Mouse (Mus musculus) forebrain, embryonic 15.5 days (tissue): ENCODE data around the gene Gars. TPM values are rescaled to one million over a fixed set of nuclear protein-coding genes. Genes with fewer than 3 reads are reported as not detected.
A peak's percentile ranks its signal among the peaks of the same experiment; 100 is the strongest.

ENCODE experiments used
- ATAC-seq: fragments of 200-750 bp; cut with Nextera tagmentation; replicated peaks from 2 replicates; pipeline ENCODE4 v1.8.0; 2017; ENCODE audit warnings: mild to moderate bottlenecking, moderate TSS enrichment, moderate library complexity
- H3K27ac ChIP-seq: fragments of 300-500 bp; sonication (generic); replicated peaks from 2 replicates; pipeline ENCODE4 v1.5.1; 2015; ENCODE audit warnings: mild to moderate bottlenecking, inconsistent platforms
- H3K27me3 ChIP-seq: fragments of 300-500 bp; sonication (generic); 2 replicates; pipeline ENCODE4 v1.6.1; 2015; ENCODE audit warnings: inconsistent platforms
- H3K36me3 ChIP-seq: fragments of 300-500 bp; sonication (generic); 2 replicates; pipeline ENCODE4 v1.6.1; 2015; ENCODE audit warnings: mild to moderate bottlenecking, inconsistent platforms
- H3K4me1 ChIP-seq: fragments of 300-500 bp; sonication (generic); 2 replicates; pipeline ENCODE4 v1.6.1; 2015; ENCODE audit warnings: inconsistent platforms
- H3K4me2 ChIP-seq: fragments of 300-500 bp; sonication (generic); replicated peaks from 2 replicates; pipeline ENCODE4 v1.6.1; 2015; ENCODE audit warnings: mild to moderate bottlenecking, inconsistent platforms
- H3K4me3 ChIP-seq: fragments of 300-500 bp; sonication (generic); 2 replicates; pipeline ENCODE4 v1.5.1; 2015; ENCODE audit warnings: mild to moderate bottlenecking, inconsistent platforms
- H3K9ac ChIP-seq: fragments of 300-500 bp; sonication (generic); replicated peaks from 2 replicates; pipeline ENCODE4 v1.6.1; 2015; ENCODE audit warnings: mild to moderate bottlenecking, inconsistent platforms
- H3K9me3 ChIP-seq: fragments of 300-500 bp; sonication (generic); 2 replicates; pipeline ENCODE4 v1.6.1; 2016; ENCODE audit warnings: inconsistent platforms
- whole genome bisulfite sequencing: fragments of 180-500 bp; shearing (Covaris S2); methylation state at CpG from one replicate; pipeline ENCODE4 v1.1.7; 2015; ENCODE audit warnings: mixed read lengths; 5-methylcytosine and 5-hydroxymethylcytosine counted together
- polyA plus RNA-seq: library from polyadenylated mRNA; unstranded; fragments of >200 nt; fragmentation: Nextera tagmentation; extraction: Ambion mirVana; gene quantifications from 2 replicates; pipeline ENCODE4 v1.2.1, GENCODE M21; 2015

Gene Gars
- polyA plus RNA-seq, 1 experiment from 2014 or later, result 218 TPM

- H3K36me3 ChIP-seq, result no peaks in the 10 kb centered on the region
- ATAC-seq, result no peak
- no peaks in the 10 kb centered on the region for H3K9me3 ChIP-seq
- H3K27ac ChIP-seq, result no peak overlapping the region
- peak overlapping the region; percentile 98; the same call in 1 of the 2 replicates for H3K9ac ChIP-seq
- peak overlapping the region; percentile 99 for H3K4me3 ChIP-seq
- peaks cover 24% of the 10 kb centered on the region for H3K4me1 ChIP-seq
- H3K27me3 ChIP-seq, result no peaks in the 10 kb centered on the region
- peak overlapping the region; percentile 55 for H3K4me2 ChIP-seq
- 74% methylated on average over 6 of the region's 6 CpGs for WGBS
These were observed 1.6 kb downstream of the Gars start for GRCm38 (mm10) chr6:55039446-55039783.

- 82% methylated on average over 1 of the region's 1 CpGs for WGBS
- Histone ChIP-seq H3K27ac (no peak overlapping the region), H3K4me2 (no peak overlapping the region)
These were observed 2.2 kb downstream of the Gars start for GRCm38 (mm10) chr6:55040031-55040430.

GRCm38 (mm10) chr6:55043206-55043605 lies 5.4 kb downstream of the Gars start:
- 88% methylated on average over 8 of the region's 8 CpGs for WGBS
- no peak for ATAC-seq
- H3K4me1 ChIP-seq, result peaks cover 23% of the 10 kb centered on the region
- H3K4me2 ChIP-seq, result no peak overlapping the region
- no peaks in the 10 kb centered on the region for H3K9me3 ChIP-seq
- H3K36me3 ChIP-seq, result peaks cover 11% of the 10 kb centered on the region
- no peak overlapping the region for H3K9ac ChIP-seq
- H3K27me3 ChIP-seq, result no peaks in the 10 kb centered on the region
- H3K4me3 ChIP-seq, result no peak overlapping the region
- H3K27ac ChIP-seq, result no peak overlapping the region

More at GRCm38 (mm10) chr6:55040031-55040430, 2.2 kb downstream of the Gars start:
- no peak overlapping the region for H3K4me3 ChIP-seq
- H3K9me3 ChIP-seq, result no peaks in the 10 kb centered on the region
- H3K9ac ChIP-seq, result no peak overlapping the region
- H3K36me3 ChIP-seq, result no peaks in the 10 kb centered on the region
- H3K4me1 ChIP-seq, result peaks cover 28% of the 10 kb centered on the region
- no peak for ATAC-seq
- H3K27me3 ChIP-seq, result no peaks in the 10 kb centered on the region

- WGBS, result 67% methylated on average over 5 of the region's 5 CpGs
- Histone ChIP-seq H3K4me1 (peaks cover 14% of the 10 kb centered on the region), H3K4me3 (no peak overlapping the region), H3K4me2 (no peak overlapping the region), H3K27me3 (no peaks in the 10 kb centered on the region), H3K9me3 (no peaks in the 10 kb centered on the region), H3K27ac (no peak overlapping the region), H3K36me3 (peaks cover 21% of the 10 kb centered on the region), H3K9ac (no peak overlapping the region)
- no peak; the same call in 1 of the 2 replicates for ATAC-seq
These were observed 6.7 kb downstream of the Gars start for GRCm38 (mm10) chr6:55044542-55044941.

GRCm38 (mm10) chr6:55045326-55045725 lies 7.5 kb downstream of the Gars start:
- 63% methylated on average over 1 of the region's 1 CpGs for WGBS
- Histone ChIP-seq H3K4me3 (no peak overlapping the region), H3K4me1 (peaks cover 6% of the 10 kb centered on the region; the same call in 1 of the 2 replicates), H3K4me2 (no peak overlapping the region), H3K27me3 (no peaks in the 10 kb centered on the region), H3K36me3 (peaks cover 28% of the 10 kb centered on the region), H3K9ac (no peak overlapping the region), H3K27ac (no peak overlapping the region), H3K9me3 (no peaks in the 10 kb centered on the region)
- no peak for ATAC-seq

- no peak overlapping the region for H3K4me2 ChIP-seq
- H3K27ac ChIP-seq, result no peak overlapping the region
- peaks cover 5% of the 10 kb centered on the region; the same call in 1 of the 2 replicates for H3K4me1 ChIP-seq
- H3K9ac ChIP-seq, result no peak overlapping the region
- no peak overlapping the region for H3K4me3 ChIP-seq
- peaks cover 64% of the 10 kb centered on the region for H3K36me3 ChIP-seq
- H3K27me3 ChIP-seq, result no peaks in the 10 kb centered on the region
- no peaks in the 10 kb centered on the region for H3K9me3 ChIP-seq
- 94% methylated on average over 10 of the region's 10 CpGs for WGBS
- ATAC-seq, result no peak
These were observed 11.4 kb downstream of the Gars start for GRCm38 (mm10) chr6:55049186-55049585.

GRCm38 (mm10) chr6:55054491-55054890 lies 16.7 kb downstream of the Gars start:
- Histone ChIP-seq H3K27ac (no peak overlapping the region), H3K9ac (no peak overlapping the region), H3K4me1 (no peaks in the 10 kb centered on the region), H3K4me2 (no peak overlapping the region), H3K9me3 (no peaks in the 10 kb centered on the region), H3K36me3 (peaks cover 87% of the 10 kb centered on the region), H3K27me3 (no peaks in the 10 kb centered on the region), H3K4me3 (no peak overlapping the region)
- ATAC-seq, result no peak
- WGBS, result 93% methylated on average over 4 of the region's 4 CpGs

- WGBS, result 90% methylated on average over 3 of the region's 3 CpGs
- no peak overlapping the region for H3K4me2 ChIP-seq
- no peak for ATAC-seq
- no peak overlapping the region for H3K4me3 ChIP-seq
- peaks cover 80% of the 10 kb centered on the region for H3K36me3 ChIP-seq
- no peaks in the 10 kb centered on the region for H3K9me3 ChIP-seq
- no peak overlapping the region for H3K27ac ChIP-seq
- H3K27me3 ChIP-seq, result no peaks in the 10 kb centered on the region
- H3K9ac ChIP-seq, result no peak overlapping the region
- H3K4me1 ChIP-seq, result peaks cover 9% of the 10 kb centered on the region
These were observed 19.6 kb downstream of the Gars start for GRCm38 (mm10) chr6:55057427-55057826.

- ATAC-seq, result no peak
- Histone ChIP-seq H3K4me3 (no peak overlapping the region), H3K27ac (no peak overlapping the region), H3K36me3 (peaks cover 79% of the 10 kb centered on the region), H3K9me3 (no peaks in the 10 kb centered on the region), H3K4me1 (peaks cover 9% of the 10 kb centered on the region), H3K27me3 (no peaks in the 10 kb centered on the region), H3K9ac (no peak overlapping the region), H3K4me2 (no peak overlapping the region)
- WGBS, result 95% methylated on average over 7 of the region's 7 CpGs
These were observed 22.5 kb downstream of the Gars start for GRCm38 (mm10) chr6:55060241-55060825.

GRCm38 (mm10) chr6:55061328-55061727 lies 23.5 kb downstream of the Gars start:
- no peak for ATAC-seq
- Histone ChIP-seq H3K36me3 (peaks cover 79% of the 10 kb centered on the region), H3K9me3 (no peaks in the 10 kb centered on the region), H3K4me2 (no peak overlapping the region), H3K27ac (no peak overlapping the region), H3K27me3 (no peaks in the 10 kb centered on the region), H3K4me3 (no peak overlapping the region), H3K4me1 (peaks cover 9% of the 10 kb centered on the region), H3K9ac (no peak overlapping the region)
- 94% methylated on average over 11 of the region's 11 CpGs for WGBS

GRCm38 (mm10) chr6:55062200-55062599 lies 24.4 kb downstream of the Gars start:
- peaks cover 9% of the 10 kb centered on the region for H3K4me1 ChIP-seq
- WGBS, result 33% methylated on average over 5 of the region's 5 CpGs
- peaks cover 77% of the 10 kb centered on the region for H3K36me3 ChIP-seq
- H3K4me3 ChIP-seq, result no peak overlapping the region
- H3K9ac ChIP-seq, result no peak overlapping the region
- H3K27me3 ChIP-seq, result no peaks in the 10 kb centered on the region
- no peak overlapping the region for H3K4me2 ChIP-seq
- H3K9me3 ChIP-seq, result no peaks in the 10 kb centered on the region
- peak overlapping the region; percentile 48; the same call in 1 of the 2 replicates for H3K27ac ChIP-seq
- no peak for ATAC-seq

GRCm38 (mm10) chr6:55063793-55064476 lies 26.1 kb downstream of the Gars start:
- H3K27ac ChIP-seq, result no peak overlapping the region
- no peak overlapping the region for H3K9ac ChIP-seq
- 91% methylated on average over 9 of the region's 9 CpGs for WGBS
- peaks cover 9% of the 10 kb centered on the region for H3K4me1 ChIP-seq
- H3K9me3 ChIP-seq, result no peaks in the 10 kb centered on the region
- H3K4me3 ChIP-seq, result no peak overlapping the region
- ATAC-seq, result no peak
- no peaks in the 10 kb centered on the region for H3K27me3 ChIP-seq
- H3K4me2 ChIP-seq, result no peak overlapping the region
- peaks cover 83% of the 10 kb centered on the region for H3K36me3 ChIP-seq

GRCm38 (mm10) chr6:55064477-55064827 lies 26.6 kb downstream of the Gars start:
- Histone ChIP-seq H3K36me3 (peaks cover 82% of the 10 kb centered on the region), H3K4me2 (no peak overlapping the region), H3K9ac (no peak overlapping the region), H3K4me3 (no peak overlapping the region), H3K4me1 (peaks cover 9% of the 10 kb centered on the region), H3K9me3 (no peaks in the 10 kb centered on the region), H3K27ac (no peak overlapping the region), H3K27me3 (no peaks in the 10 kb centered on the region)
- WGBS, result 95% methylated on average over 7 of the region's 7 CpGs
- ATAC-seq, result no peak
